In the genomic region with DNA sequence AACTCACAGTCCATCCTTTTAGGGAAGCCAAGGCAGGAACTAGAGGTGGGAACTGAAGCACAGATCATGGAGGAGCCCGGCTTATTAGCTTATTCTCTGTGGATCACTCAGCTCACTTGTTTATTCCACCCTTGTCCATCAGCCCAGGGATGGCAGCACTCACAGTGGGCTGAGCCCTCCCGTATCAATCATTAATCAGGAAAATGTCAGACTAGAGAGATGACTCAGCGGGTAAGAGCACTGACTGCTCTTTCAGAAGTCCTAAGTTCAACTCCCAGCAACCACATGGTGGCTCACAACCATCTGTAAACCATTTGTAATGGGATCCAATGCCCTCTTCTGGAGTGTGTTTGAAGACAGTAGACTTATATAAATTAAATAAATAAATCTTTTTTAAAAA, we compare ENCODE assay signal across 23 mouse cellular contexts. TPM values are rescaled to one million over a fixed set of nuclear protein-coding genes. Genes with fewer than 3 reads are reported as not detected.
DNase-seq lines count a peak whose midpoint lies in the region; ATAC-seq and TF ChIP-seq lines count a peak whose summit lies in the region.
"Had no signal": no experiment of that assay in that cellular context is flagged by ENCODE, and none has a peak within 500 bp of the region (broad histone marks: within the 10 kb centered on the region; RNA-seq: fewer than 3 reads in every experiment).

No protein-coding gene starts in this region.

- no peaks in the 10 kb centered on the region for H3K9me3 ChIP-seq in kidney, embryonic 14.5 days (ENCODE audit: control insufficient read depth, low read length)
- no peaks in the 10 kb centered on the region for H3K9me3 ChIP-seq in intestine, embryonic 16.5 days (ENCODE audit: control insufficient read depth, low read length)
- H3K9me3 ChIP-seq: embryonic facial prominence, embryonic 10.5 days; forebrain, embryonic 13.5 days; heart, embryonic 13.5 days; midbrain, embryonic 12.5 days; neural tube, embryonic 12.5 days had no signal

- no peaks in the 10 kb centered on the region for H3K36me3 ChIP-seq in kidney, adult 2 months (ENCODE audit: control insufficient read depth, insufficient read depth, low read length)
- peaks cover 17% of the 10 kb centered on the region; the same call in 1 of the 2 replicates for H3K36me3 ChIP-seq in kidney, embryonic 14.5 days (ENCODE audit: control insufficient read depth, insufficient read depth, low read length)
- H3K36me3 ChIP-seq in intestine, embryonic 16.5 days (ENCODE audit: control insufficient read depth, insufficient read depth, low read length), result 0 out of 2 replicates have a peak, but pooled peaks cover 3% of the 10 kb centered on the region

- peak; percentile 80 for DNase-seq in kidney, adult 2 months
- DNase-seq in kidney, postnatal 25 days, result peak; percentile 28 to 60
- DNase-seq in yolk sac, embryonic 10.5 days (ENCODE audit: low spot score), result peak; percentile 62
- DNase-seq in lung, postnatal 10 days, result no peak
- DNase-seq in urinary bladder, postnatal 14 days (ENCODE audit: low spot score), result no peak
- DNase-seq in left cerebral cortex, postnatal 4 days, result no peak
- DNase-seq: adrenal gland, adult 2 months; cerebellum, adult 8-10 months; gastrocnemius, postnatal 14 days; heart, adult 18-20 months; heart, postnatal 4 days; right cerebral cortex, adult 18-20 months; thymus, postnatal 25 days had no signal

- TF ChIP-seq POLR2A in kidney, adult 2 months (IDR thresholded peaks at IDR 0.05; ENCODE audit: low read depth, low read length), result no peak

- intact Hi-C loops in left cerebral cortex, postnatal 4 days (cut with DNase I), result no loop called here

- H3K27ac ChIP-seq in kidney, adult 2 months (ENCODE audit: insufficient read depth, low read depth, low read length), result no peak overlapping the region
- no peak overlapping the region for H3K27ac ChIP-seq in kidney, embryonic 14.5 days (ENCODE audit: low read depth, low read length)
- no peak overlapping the region for H3K27ac ChIP-seq in intestine, embryonic 16.5 days (ENCODE audit: low read length)
- H3K27ac ChIP-seq: embryonic facial prominence, embryonic 10.5 days; forebrain, embryonic 13.5 days; heart, embryonic 13.5 days; limb, embryonic 12.5 days; midbrain, embryonic 12.5 days; neural tube, embryonic 12.5 days had no signal

- H3K4me1 ChIP-seq in kidney, adult 2 months (ENCODE audit: control insufficient read depth, insufficient read depth, low read length), result no peaks in the 10 kb centered on the region
- H3K4me1 ChIP-seq in kidney, embryonic 14.5 days (ENCODE audit: control insufficient read depth, insufficient read depth, low read length), result no peaks in the 10 kb centered on the region
- H3K4me1 ChIP-seq in intestine, embryonic 16.5 days (ENCODE audit: control insufficient read depth, insufficient read depth, low read length), result no peaks in the 10 kb centered on the region
- H3K4me1 ChIP-seq: embryonic facial prominence, embryonic 10.5 days; forebrain, embryonic 13.5 days; heart, embryonic 13.5 days; limb, embryonic 12.5 days; midbrain, embryonic 12.5 days; neural tube, embryonic 12.5 days had no signal

- H3K4me3 ChIP-seq in kidney, adult 2 months (ENCODE audit: insufficient read depth, low read depth, low read length), result no peak overlapping the region
- no peak overlapping the region for H3K4me3 ChIP-seq in kidney, embryonic 14.5 days (ENCODE audit: low read length)
- H3K4me3 ChIP-seq in intestine, embryonic 16.5 days (ENCODE audit: low read length), result no peak overlapping the region
- H3K4me3 ChIP-seq: embryonic facial prominence, embryonic 10.5 days; forebrain, embryonic 13.5 days; heart, embryonic 13.5 days; limb, embryonic 12.5 days; midbrain, embryonic 12.5 days; neural tube, embryonic 12.5 days had no signal

- no peak for TF ChIP-seq CTCF in kidney, adult 2 months (conservative IDR thresholded peaks at IDR 0.05; ENCODE audit: insufficient read depth, insufficient read length, low read depth, low read length)

- H3K4me2 ChIP-seq in kidney, embryonic 14.5 days (replicated peaks; ENCODE audit: low read depth, low read length), result no peak overlapping the region
- no peak overlapping the region for H3K4me2 ChIP-seq in intestine, embryonic 16.5 days (ENCODE audit: low read depth, low read length)
- H3K4me2 ChIP-seq: forebrain, embryonic 13.5 days; heart, embryonic 13.5 days; limb, embryonic 12.5 days; midbrain, embryonic 12.5 days; neural tube, embryonic 12.5 days had no signal

- 56% methylated on average over 3 of the region's 3 CpGs for WGBS in kidney, adult 2 months
- 86% methylated on average over 3 of the region's 3 CpGs for WGBS in kidney, embryonic 14.5 days
- WGBS in intestine, embryonic 16.5 days, result 66% methylated on average over 3 of the region's 3 CpGs

- no peaks in the 10 kb centered on the region for H3K27me3 ChIP-seq in kidney, adult 2 months (replicated peaks; ENCODE audit: control insufficient read depth, insufficient read depth, low read length)
- H3K27me3 ChIP-seq in kidney, embryonic 14.5 days (ENCODE audit: control insufficient read depth, insufficient read depth, low read length), result no peaks in the 10 kb centered on the region
- H3K27me3 ChIP-seq in intestine, embryonic 16.5 days (replicated peaks; ENCODE audit: control insufficient read depth, insufficient read depth, low read length), result no peaks in the 10 kb centered on the region
- H3K27me3 ChIP-seq: CH12.LX; forebrain, embryonic 13.5 days; heart, embryonic 13.5 days; limb, embryonic 12.5 days; midbrain, embryonic 12.5 days; neural tube, embryonic 12.5 days had no signal

- ATAC-seq in kidney, embryonic 14.5 days (ENCODE audit: low FRiP score, low TSS enrichment), result no peak
- ATAC-seq in intestine, embryonic 16.5 days, result peak; percentile 70
- ATAC-seq: forebrain, embryonic 13.5 days; hindbrain, embryonic 16.5 days had no signal

- H3K9ac ChIP-seq in kidney, embryonic 14.5 days (ENCODE audit: low read depth, low read length), result no peak overlapping the region
- H3K9ac ChIP-seq in intestine, embryonic 16.5 days (ENCODE audit: low read depth, low read length), result no peak overlapping the region
- H3K9ac ChIP-seq: forebrain, embryonic 13.5 days; heart, embryonic 13.5 days; limb, embryonic 12.5 days; midbrain, embryonic 12.5 days; neural tube, embryonic 12.5 days had no signal

RNA-seq across cellular contexts. Expression of gene Gripap1, which starts 7.8 kb away (rescaled TPM):
- 25.5 and 30.3 TPM in 2 replicates for polyA plus RNA-seq in kidney, adult 2 months (2012; rRNA removed)
- 34.5 and 35.8 TPM in 2 replicates for polyA plus RNA-seq in kidney, embryonic 14.5 days (2014; fragmentation: Nextera tagmentation; extraction: Ambion mirVana)
- 36.6 and 37.5 TPM in 2 replicates for polyA plus RNA-seq in intestine, embryonic 16.5 days (2015; fragmentation: Nextera tagmentation; extraction: Ambion mirVana)
- total RNA-seq in left cerebral cortex, postnatal 4 days (2021), result 10 to 100 TPM; 79.8 to 81.2 TPM

RNA-seq across cellular contexts. Expression of gene Kcnd1, which starts 24.8 kb away (rescaled TPM):
- 0.48 and 0.53 TPM in 2 replicates for polyA plus RNA-seq in kidney, adult 2 months (2012; rRNA removed)
- 1.7 and 2.6 TPM in 2 replicates for polyA plus RNA-seq in kidney, embryonic 14.5 days (2014; fragmentation: Nextera tagmentation; extraction: Ambion mirVana)
- polyA plus RNA-seq in intestine, embryonic 16.5 days (2015; fragmentation: Nextera tagmentation; extraction: Ambion mirVana), result 1.2 and 1.3 TPM in 2 replicates
- 10 to 100 TPM; 10.9 to 12.9 TPM for total RNA-seq in left cerebral cortex, postnatal 4 days (2021)

RNA-seq across cellular contexts. Expression of gene Tfe3, which starts 35.0 kb away (rescaled TPM):
- polyA plus RNA-seq in kidney, adult 2 months (2012; rRNA removed), result 18.8 and 20.1 TPM in 2 replicates
- polyA plus RNA-seq in kidney, embryonic 14.5 days (2014; fragmentation: Nextera tagmentation; extraction: Ambion mirVana), result 19.7 and 25.6 TPM in 2 replicates
- 19.2 and 21.2 TPM in 2 replicates for polyA plus RNA-seq in intestine, embryonic 16.5 days (2015; fragmentation: Nextera tagmentation; extraction: Ambion mirVana)
- 10 to 100 TPM; 24.0 to 29.0 TPM for total RNA-seq in left cerebral cortex, postnatal 4 days (2021)

RNA-seq across cellular contexts. Expression of gene Otud5, which starts 43.8 kb away (rescaled TPM):
- polyA plus RNA-seq in kidney, adult 2 months (2012; rRNA removed), result 26.8 and 30.4 TPM in 2 replicates
- 29.6 and 29.8 TPM in 2 replicates for polyA plus RNA-seq in kidney, embryonic 14.5 days (2014; fragmentation: Nextera tagmentation; extraction: Ambion mirVana)
- 25.9 and 27.7 TPM in 2 replicates for polyA plus RNA-seq in intestine, embryonic 16.5 days (2015; fragmentation: Nextera tagmentation; extraction: Ambion mirVana)
- 10 to 100 TPM; 63.8 to 69.8 TPM for total RNA-seq in left cerebral cortex, postnatal 4 days (2021)

RNA-seq across cellular contexts. Expression of gene Ccdc120, which starts 46.6 kb away (rescaled TPM):
- polyA plus RNA-seq in kidney, adult 2 months (2012; rRNA removed), result 8.3 and 14.1 TPM in 2 replicates
- 15.6 and 21.5 TPM in 2 replicates for polyA plus RNA-seq in kidney, embryonic 14.5 days (2014; fragmentation: Nextera tagmentation; extraction: Ambion mirVana)
- polyA plus RNA-seq in intestine, embryonic 16.5 days (2015; fragmentation: Nextera tagmentation; extraction: Ambion mirVana), result 9.2 and 12.0 TPM in 2 replicates
- total RNA-seq in left cerebral cortex, postnatal 4 days (2021), result 10 to 100 TPM; 56.2 to 65.4 TPM

Comparison
In these comparisons a context has a peak if more than half of its experiments do, and no peak if none do; other contexts are left out.
1. DNase-seq: peak in kidney, adult 2 months (single experiment), kidney, postnatal 25 days (2 of 2) and yolk sac, embryonic 10.5 days (single experiment); none in lung, postnatal 10 days (single experiment), urinary bladder, postnatal 14 days (single experiment) and left cerebral cortex, postnatal 4 days (single experiment).